Mouse (Mus musculus) urinary bladder, postnatal 0 days (tissue): ENCODE measurements around the gene Prune2. TPM values are rescaled to one million over a fixed set of nuclear protein-coding genes. Genes with fewer than 3 reads are reported as not detected.

Experiments
- polyA plus RNA-seq: library from polyadenylated mRNA; unstranded; fragments of >200 nt; fragmentation: Nextera tagmentation; extraction: Ambion mirVana; gene quantifications from 2 replicates; pipeline ENCODE4 v1.2.1, GENCODE M21; 2015

Gene Prune2
- 16.4 and 17.2 TPM in 2 replicates for polyA plus RNA-seq

GRCm38 (mm10) chr19:16955613-16956271 lies at the start of gene Prune2:
Gene Prune2, plus strand, starts transcription at chr19:16956118.

Other genes starting within 250 kb of the Prune2 start
- gene Vps13a, start 175.2 kb upstream of the Prune2 start, polyA plus RNA-seq = 10.3 and 14.0 TPM in 2 replicates
- not detected in 2 replicates for gene Foxb2, start 82.3 kb upstream of the Prune2 start, polyA plus RNA-seq